Mouse (Mus musculus) heart, adult 2 months (tissue): ENCODE data around the gene Crk.

Source experiments
- CTCF ChIP-seq: fragments of 200-600 bp; IDR thresholded peaks from 2 replicates; pipeline ENCODE4 v1.8.1; 2022; ENCODE audit warnings: antibody characterized with exemption, mild to moderate bottlenecking, moderate library complexity
- POLR2A ChIP-seq: fragments of 200-500 bp; IDR thresholded peaks from 2 replicates; pipeline ENCODE4 v1.6.1; 2011; ENCODE audit warnings: mild to moderate bottlenecking, low read depth, low read length, control low read depth; ENCODE audit not compliant: insufficient read depth

DNA sequence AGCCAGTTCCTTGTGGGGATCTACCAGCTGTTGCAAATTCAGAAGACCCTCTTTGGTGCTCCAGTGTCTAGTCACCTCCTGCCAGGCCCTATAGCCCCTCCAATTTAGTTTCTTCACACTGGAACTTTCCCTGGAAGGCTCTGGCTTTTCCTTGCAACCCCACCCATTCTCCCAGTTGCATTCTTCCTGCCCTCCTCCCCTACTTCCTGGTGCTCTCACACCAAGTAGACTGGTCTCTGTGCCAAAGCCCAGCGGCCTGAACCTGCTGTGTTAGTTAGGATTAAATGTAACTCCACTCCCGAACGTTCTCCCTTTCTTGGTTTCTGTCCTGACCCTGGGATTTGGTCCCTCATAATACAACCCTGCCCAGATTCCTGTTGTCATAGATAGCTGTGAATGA, 44.3 kb upstream of the Crk start:
- no peak for TF ChIP-seq CTCF
- TF ChIP-seq POLR2A = no peak
